Comparison of ENCODE assay signal across 8 mouse cellular contexts in genomic region chr4:57153068-57153835, GRCm38 (mm10). TPM values are rescaled to one million over a fixed set of nuclear protein-coding genes. Genes with fewer than 3 reads are reported as not detected.
DNase-seq lines count a peak whose midpoint lies in the region; ATAC-seq lines count a peak whose summit lies in the region.

No protein-coding gene starts in this region.

- peak; percentile 70; the same call in 1 of the 2 replicates for ATAC-seq in forebrain, embryonic 13.5 days
- ATAC-seq in lung, embryonic 15.5 days (ENCODE audit: borderline replicate concordance, extremely low read depth, low FRiP score, low TSS enrichment): peak; percentile 53; the same call in 1 of the 2 replicates

- no peaks in the 10 kb centered on the region for H3K36me3 ChIP-seq in forebrain, embryonic 13.5 days (ENCODE audit: poor library complexity, severe bottlenecking)
- H3K36me3 ChIP-seq in lung, embryonic 15.5 days: no peaks in the 10 kb centered on the region

- H3K4me1 ChIP-seq in forebrain, embryonic 13.5 days: peaks cover 14% of the 10 kb centered on the region
- peaks cover 25% of the 10 kb centered on the region for H3K4me1 ChIP-seq in lung, embryonic 15.5 days

- intact Hi-C loops in heart, postnatal 36 days (cut with DNase I): no loop called here

- no peak overlapping the region for H3K27ac ChIP-seq in forebrain, embryonic 13.5 days
- peak overlapping the region; percentile 85 for H3K27ac ChIP-seq in lung, embryonic 15.5 days

- no peaks in the 10 kb centered on the region for H3K27me3 ChIP-seq in forebrain, embryonic 13.5 days
- H3K27me3 ChIP-seq in lung, embryonic 15.5 days: no peaks in the 10 kb centered on the region

- DNase-seq in lung, adult 18-20 months: peak; percentile 71 to 77
- DNase-seq in lung, postnatal 14 days: no peak
- DNase-seq in heart, postnatal 36 days: peak; percentile 38 to 40
- DNase-seq in urinary bladder, postnatal 36 days (ENCODE audit: low spot score in 2 of 2): peak; percentile 66 to 75
- DNase-seq in thymus, postnatal 14 days: no peak
- no peak for DNase-seq in B cell, adult 2 months

- no peak overlapping the region for H3K4me3 ChIP-seq in forebrain, embryonic 13.5 days
- H3K4me3 ChIP-seq in lung, embryonic 15.5 days: no peak overlapping the region

- 0 out of 2 replicates have a peak overlapping the region, but pooled peaks have one; percentile 28 for H3K9ac ChIP-seq in forebrain, embryonic 13.5 days
- H3K9ac ChIP-seq in lung, embryonic 15.5 days: 0 out of 2 replicates have a peak overlapping the region, but pooled peaks have one; percentile 17

- no peaks in the 10 kb centered on the region for H3K9me3 ChIP-seq in forebrain, embryonic 13.5 days (replicated peaks)
- no peaks in the 10 kb centered on the region for H3K9me3 ChIP-seq in lung, embryonic 15.5 days

- peak overlapping the region; percentile 42 for H3K4me2 ChIP-seq in forebrain, embryonic 13.5 days
- H3K4me2 ChIP-seq in lung, embryonic 15.5 days: peak overlapping the region; percentile 34

- 0% methylated on average over 9 of the region's 9 CpGs for WGBS in forebrain, embryonic 13.5 days
- WGBS in lung, embryonic 15.5 days: 8% methylated on average over 9 of the region's 9 CpGs

RNA-seq across cellular contexts. Expression of gene Epb41l4b, which starts 10.0 kb away (rescaled TPM):
- polyA plus RNA-seq in forebrain, embryonic 13.5 days (2015; fragmentation: Nextera tagmentation; extraction: Ambion mirVana): 0.56 and 0.67 TPM in 2 replicates
- 1 to 10 TPM; 2.8 to 3.3 TPM for total RNA-seq in heart, postnatal 36 days (2021)
- polyA plus RNA-seq in lung, embryonic 15.5 days (2015; fragmentation: Nextera tagmentation; extraction: Ambion mirVana): 1.1 and 1.4 TPM in 2 replicates

Comparison
In these comparisons a context has a peak if more than half of its experiments do, and no peak if none do; other contexts are left out.
1. DNase-seq: peak in lung, adult 18-20 months (2 of 2), heart, postnatal 36 days (2 of 2) and urinary bladder, postnatal 36 days (2 of 2); none in lung, postnatal 14 days (single experiment), thymus, postnatal 14 days (single experiment) and B cell, adult 2 months (0 of 2).